Mouse (Mus musculus): ENCODE measurements around the gene Ldlrad2.
A peak's percentile ranks its signal among the peaks of the same experiment; 100 is the strongest.

Gene Ldlrad2

DNA sequence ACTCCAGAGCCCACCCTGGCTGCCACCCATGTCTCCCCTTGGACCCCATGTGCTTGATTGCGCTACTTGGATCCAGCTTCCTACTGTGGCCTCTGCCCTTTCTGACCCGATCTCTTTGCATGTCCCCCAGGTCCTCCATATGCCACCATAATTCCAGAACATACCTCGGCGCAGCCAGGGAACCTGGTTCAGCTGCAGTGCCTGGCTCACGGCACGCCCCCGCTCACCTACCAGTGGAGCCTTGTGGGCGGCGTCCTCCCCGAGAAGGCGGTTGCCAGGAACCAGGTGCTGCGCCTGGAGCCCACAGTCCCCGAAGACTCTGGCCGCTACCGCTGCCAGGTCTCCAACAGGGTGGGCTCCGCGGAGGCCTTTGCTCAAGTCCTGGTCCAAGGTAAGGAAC, 20.9 kb downstream of the Ldlrad2 start:
- DNase-seq (ENCODE audit: low read depth, low spot score): no peak

DNA sequence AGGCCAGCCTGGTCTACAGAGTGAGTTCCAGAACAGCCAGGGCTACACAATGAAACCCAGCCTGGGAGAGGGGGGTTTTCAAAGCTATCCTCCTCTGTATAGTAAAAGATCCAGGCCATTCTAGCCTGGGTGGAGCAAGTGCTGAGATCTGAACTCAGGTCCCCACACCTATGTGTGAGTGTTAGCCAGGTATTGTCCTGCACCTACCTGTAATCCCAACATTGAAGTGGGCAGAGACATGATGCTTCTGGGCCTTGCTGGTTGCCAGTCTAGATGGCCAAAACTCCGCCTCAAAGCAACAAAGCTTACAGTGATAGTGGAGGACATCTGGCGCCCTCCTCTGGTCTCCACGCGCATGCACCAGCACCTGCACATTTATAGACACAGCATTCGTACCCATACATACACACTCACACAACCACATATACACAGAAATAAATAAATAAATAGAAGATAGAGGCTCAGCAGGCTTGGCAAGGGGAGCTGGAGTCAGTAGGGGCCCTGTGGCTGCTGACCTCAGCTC, 28.3 kb downstream of the Ldlrad2 start:
- DNase-seq (ENCODE audit: low read depth, low spot score): peak; percentile 47

DNA sequence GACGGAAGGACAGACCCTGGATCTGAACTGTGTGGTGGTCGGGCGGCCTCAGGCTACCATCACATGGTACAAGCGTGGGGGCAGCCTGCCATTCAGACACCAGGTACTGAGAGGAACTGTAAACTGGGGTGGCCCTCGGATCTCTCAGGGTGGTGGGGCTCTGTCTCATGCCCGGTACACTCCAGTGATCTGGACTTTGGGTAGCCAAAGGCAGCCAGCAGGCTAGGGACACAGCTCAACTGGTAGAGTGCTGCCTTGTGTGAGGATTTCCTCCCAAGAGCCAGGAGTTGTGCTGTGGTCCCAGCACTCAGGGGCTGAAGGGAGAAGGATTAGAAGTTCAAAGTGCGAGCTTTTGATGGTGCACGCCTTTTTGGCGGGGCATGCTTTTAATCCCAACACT, 28.8 kb downstream of the Ldlrad2 start:
- DNase-seq (ENCODE audit: low read depth, low spot score): no peak

DNA sequence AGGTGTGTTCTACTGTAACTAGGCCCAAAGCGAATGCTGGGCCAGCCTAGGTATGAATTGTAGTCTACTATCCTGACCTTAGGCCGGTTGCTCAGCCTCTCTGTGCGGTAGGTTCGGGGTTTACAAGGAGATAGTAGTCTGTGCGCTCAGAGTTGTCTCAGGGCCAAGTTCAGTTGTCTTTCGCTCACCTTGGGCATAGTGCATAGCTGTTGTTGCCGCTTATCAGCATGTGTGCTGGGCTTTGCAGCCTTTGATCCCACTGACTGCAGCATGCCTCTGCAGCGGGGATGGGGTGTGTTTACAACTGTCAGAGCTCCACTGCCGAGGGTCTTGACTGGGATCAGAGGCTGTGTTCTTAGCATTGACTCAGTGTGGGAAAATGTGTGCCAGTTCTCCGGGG, 31.4 kb downstream of the Ldlrad2 start:
- DNase-seq (ENCODE audit: low read depth, low spot score): no peak

DNA sequence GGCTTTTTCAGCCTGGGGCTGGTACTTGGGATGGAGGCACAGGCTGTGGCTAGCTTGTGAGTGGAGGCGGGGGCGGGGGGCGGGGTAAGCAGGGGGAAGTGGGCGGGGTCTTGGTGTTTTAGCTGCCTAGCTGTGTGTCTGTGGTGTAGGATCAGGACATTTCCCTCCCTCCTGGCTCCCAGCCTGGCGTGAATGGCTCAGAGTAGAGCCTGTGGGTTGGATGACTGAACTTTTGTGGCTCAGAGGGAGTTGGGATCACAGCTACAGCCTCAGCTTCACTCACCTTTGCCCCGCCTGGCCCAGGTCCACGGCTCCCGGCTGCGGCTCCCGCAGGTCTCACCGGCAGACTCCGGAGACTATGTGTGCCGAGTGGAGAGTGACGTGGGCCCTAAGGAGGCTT, 34.0 kb downstream of the Ldlrad2 start:
- no peak for DNase-seq (ENCODE audit: low read depth, low spot score)

DNA sequence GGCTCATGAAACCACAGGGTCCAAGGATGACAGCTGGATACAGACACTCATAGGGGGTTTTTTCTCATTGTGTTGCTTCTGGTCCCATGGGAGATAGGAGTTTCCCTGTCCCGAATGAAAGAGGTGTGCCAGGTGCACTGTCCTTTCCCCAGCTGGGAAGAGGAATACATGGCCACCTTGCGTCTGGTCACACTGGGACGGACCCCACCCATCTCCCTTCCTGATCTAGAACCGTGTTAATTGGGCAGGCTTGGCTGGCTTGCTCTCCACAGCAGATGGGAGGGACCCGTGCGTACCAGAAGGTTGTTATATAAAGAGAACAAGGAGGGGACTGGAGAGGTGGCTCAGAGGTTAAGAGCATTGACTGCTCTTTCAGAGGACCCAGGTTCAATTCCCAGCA, 46.5 kb downstream of the Ldlrad2 start:
- no peak for DNase-seq (ENCODE audit: low read depth, low spot score)

DNA sequence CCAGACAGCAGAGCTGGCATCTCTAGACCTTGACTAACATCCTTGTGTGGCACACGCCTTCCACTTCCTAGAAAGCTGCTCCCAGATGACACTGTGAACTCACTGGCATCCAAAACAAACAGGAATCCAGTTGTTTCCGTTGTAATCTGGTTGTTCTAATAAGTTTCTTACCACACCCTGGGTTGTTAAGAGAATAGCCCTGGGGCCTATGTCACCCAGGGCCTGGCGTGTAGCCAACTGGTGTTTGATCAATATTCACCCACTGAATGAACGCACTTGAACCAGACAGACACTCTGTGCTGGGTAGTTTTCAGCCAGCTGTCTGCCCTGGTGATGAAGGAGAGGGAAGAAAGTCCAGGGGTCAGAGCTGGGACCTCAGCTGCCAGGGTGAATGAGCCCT, 47.0 kb downstream of the Ldlrad2 start:
- no peak for DNase-seq (ENCODE audit: low read depth, low spot score)

DNA sequence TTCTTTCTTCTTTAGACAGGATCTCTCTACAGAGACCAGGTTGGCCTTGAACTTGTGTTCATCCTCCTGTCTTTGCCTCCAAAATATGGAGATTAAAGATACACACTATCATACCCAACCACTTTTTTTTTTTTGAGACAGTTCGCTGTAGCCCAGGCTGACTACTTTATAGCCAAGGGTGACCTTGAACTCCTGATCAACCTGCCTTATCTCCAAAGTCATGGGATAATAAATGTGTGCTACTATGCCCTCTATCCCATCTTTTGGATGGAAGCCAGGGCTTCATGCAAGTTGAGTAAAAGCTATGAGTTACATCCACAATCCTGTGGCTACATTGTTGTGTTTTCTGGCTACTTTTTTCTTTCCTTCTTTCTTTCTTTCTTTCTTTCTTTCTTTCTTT, 48.9 kb downstream of the Ldlrad2 start:
- DNase-seq (ENCODE audit: low read depth, low spot score): no peak
